Mouse (Mus musculus): Measurements from ENCODE around the gene Rora.

- no peak for TF ChIP-seq POLR2A (IDR thresholded peaks at IDR 0.05; ENCODE audit: low read depth, low read length)
- TF ChIP-seq CTCF (IDR thresholded peaks at IDR 0.05; ENCODE audit: extremely low read depth, insufficient read length, insufficient replicate concordance, low read depth, low read length) = no peak
Measured at GRCm38 (mm10) chr9:68670731-68671130, 17.1 kb downstream of the Rora start.
